Comparison of ENCODE assay signal across 9 mouse cellular contexts in the genomic region with DNA sequence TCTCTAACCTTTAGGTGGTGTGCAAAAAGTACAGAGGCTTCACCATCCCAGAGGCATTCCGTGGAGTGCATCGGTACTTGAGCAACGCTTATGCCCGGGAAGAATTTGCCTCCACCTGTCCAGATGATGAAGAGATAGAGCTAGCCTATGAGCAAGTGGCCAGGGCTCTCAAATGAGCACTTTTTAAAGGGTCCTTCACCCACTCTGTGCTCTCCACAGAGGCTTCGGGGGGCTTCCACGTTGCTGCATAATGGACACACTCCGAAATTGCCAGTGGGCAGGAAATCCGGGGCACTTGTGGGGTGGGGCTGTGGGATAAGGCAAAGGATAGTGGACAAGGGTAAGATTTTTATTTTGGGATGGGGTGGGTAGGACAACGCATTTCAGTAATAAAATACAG. TPM values are rescaled to one million over a fixed set of nuclear protein-coding genes. Genes with fewer than 3 reads are reported as not detected.
DNase-seq lines count a peak whose midpoint lies in the region; ATAC-seq and TF ChIP-seq lines count a peak whose summit lies in the region.
"Had no signal": no experiment of that assay in that cellular context is flagged by ENCODE, and none has a peak within 500 bp of the region (broad histone marks: within the 10 kb centered on the region; RNA-seq: fewer than 3 reads in every experiment).

No protein-coding gene starts in this region.

- intact Hi-C loops in heart, postnatal 25 days (cut with DNase I): no loop called here

- H3K9me3 ChIP-seq in heart, embryonic 10.5 days: no peaks in the 10 kb centered on the region
- H3K9me3 ChIP-seq in hindbrain, embryonic 10.5 days: 0 out of 2 replicates have a peak, but pooled peaks cover 5% of the 10 kb centered on the region
- no peaks in the 10 kb centered on the region for H3K9me3 ChIP-seq in midbrain, embryonic 11.5 days (ENCODE audit: control insufficient read depth, low read length)

- peak overlapping the region; percentile 92; the same call in 1 of the 2 replicates for H3K27ac ChIP-seq in heart, embryonic 10.5 days
- no peak overlapping the region for H3K27ac ChIP-seq in cortical plate, adult 2 months (ENCODE audit: insufficient read depth, low read length)
- H3K27ac ChIP-seq in hindbrain, embryonic 10.5 days: peak overlapping the region; percentile 99
- peak overlapping the region; percentile 95 for H3K27ac ChIP-seq in midbrain, embryonic 11.5 days (ENCODE audit: low read depth, low read length)

- peak overlapping the region; percentile 77 for H3K4me3 ChIP-seq in heart, embryonic 10.5 days
- peak overlapping the region; percentile 86; the same call in 1 of the 2 replicates for H3K4me3 ChIP-seq in cortical plate, adult 2 months (ENCODE audit: insufficient read depth, low read length)
- H3K4me3 ChIP-seq in hindbrain, embryonic 10.5 days: peak overlapping the region; percentile 93
- no peak overlapping the region; the same call in 1 of the 2 replicates for H3K4me3 ChIP-seq in midbrain, embryonic 11.5 days (ENCODE audit: low read depth, low read length)

- 62% methylated on average over 9 of the region's 9 CpGs for WGBS in heart, embryonic 10.5 days
- WGBS in hindbrain, embryonic 10.5 days: 74% methylated on average over 9 of the region's 9 CpGs
- WGBS in midbrain, embryonic 11.5 days: 73% methylated on average over 9 of the region's 9 CpGs

- H3K27me3 ChIP-seq in heart, embryonic 10.5 days (ENCODE audit: insufficient read depth, poor library complexity, severe bottlenecking): peaks cover 5% of the 10 kb centered on the region
- H3K27me3 ChIP-seq in hindbrain, embryonic 10.5 days (ENCODE audit: insufficient read depth, poor library complexity, severe bottlenecking): peaks cover 12% of the 10 kb centered on the region
- H3K27me3 ChIP-seq in midbrain, embryonic 11.5 days (ENCODE audit: control insufficient read depth, insufficient read depth, low read length): no peaks in the 10 kb centered on the region

- H3K36me3 ChIP-seq in heart, embryonic 10.5 days: peaks cover 79% of the 10 kb centered on the region
- peaks cover 83% of the 10 kb centered on the region for H3K36me3 ChIP-seq in hindbrain, embryonic 10.5 days
- peaks cover 24% of the 10 kb centered on the region for H3K36me3 ChIP-seq in midbrain, embryonic 11.5 days (ENCODE audit: control insufficient read depth, insufficient read depth, low read length)

- peak overlapping the region; percentile 98 for H3K9ac ChIP-seq in midbrain, embryonic 11.5 days (ENCODE audit: low read length)

- TF ChIP-seq CTCF in cortical plate, adult 2 months (IDR thresholded peaks at IDR 0.05; ENCODE audit: extremely low read depth, insufficient read depth, low read length): no peak

- ATAC-seq in midbrain, embryonic 11.5 days (ENCODE audit: low FRiP score): peak; percentile 5; the same call in 1 of the 2 replicates
- no peak for ATAC-seq in monocyte, adult 5-6 weeks (replicated peaks; ENCODE audit: insufficient number of reproducible peaks, low FRiP score, low TSS enrichment, poor library complexity, severe bottlenecking)

- TF ChIP-seq POLR2A in cortical plate, adult 2 months (IDR thresholded peaks at IDR 0.05; ENCODE audit: extremely low read depth, insufficient read depth, low read length): no peak

- no peak overlapping the region; the same call in 1 of the 2 replicates for H3K4me2 ChIP-seq in midbrain, embryonic 11.5 days

- H3K4me1 ChIP-seq in heart, embryonic 10.5 days: peaks cover 40% of the 10 kb centered on the region
- H3K4me1 ChIP-seq in cortical plate, adult 2 months (ENCODE audit: control insufficient read depth, insufficient read depth, low read length): no peaks in the 10 kb centered on the region
- peaks cover 38% of the 10 kb centered on the region for H3K4me1 ChIP-seq in hindbrain, embryonic 10.5 days (replicated peaks)
- H3K4me1 ChIP-seq in midbrain, embryonic 11.5 days (ENCODE audit: control insufficient read depth, insufficient read depth, low read length): peaks cover 16% of the 10 kb centered on the region

- no peak for DNase-seq in heart, embryonic 10.5 days (ENCODE audit: low spot score)
- no peak for DNase-seq in heart, postnatal 25 days (ENCODE audit: low spot score)
- no peak for DNase-seq in hindbrain, embryonic 10.5 days (ENCODE audit: low spot score)
- DNase-seq in midbrain, embryonic 11.5 days (ENCODE audit: low spot score, missing footprints): no peak
- DNase-seq in ovary, postnatal 36 days (ENCODE audit: low spot score): no peak
- DNase-seq in right cerebral cortex, postnatal 4 days: no peak

RNA-seq across cellular contexts. Expression of a gene that starts 0.5 kb away (rescaled TPM):
- polyA plus RNA-seq in heart, embryonic 10.5 days (2016; fragmentation: Nextera tagmentation; extraction: Ambion mirVana): 192 and 290 TPM in 2 replicates
- 10 to 100 TPM; 27.7 to 31.3 TPM for total RNA-seq in heart, postnatal 25 days (2021)
- polyA plus RNA-seq in cortical plate, adult 2 months (2012; rRNA removed): 25.1 and 26.8 TPM in 2 replicates
- polyA plus RNA-seq in hindbrain, embryonic 10.5 days (2016; fragmentation: Nextera tagmentation; extraction: Ambion mirVana): 536 and 664 TPM in 2 replicates
- polyA plus RNA-seq in midbrain, embryonic 11.5 days (2014; fragmentation: Nextera tagmentation; extraction: Ambion mirVana): 614 and 653 TPM in 2 replicates
- total RNA-seq in monocyte, adult 5-6 weeks (2017): 1.1 TPM in 1 of 3 replicates, not detected in the others

RNA-seq across cellular contexts. Expression of a gene that starts 6.9 kb away (rescaled TPM):
- polyA plus RNA-seq in heart, embryonic 10.5 days (2016; fragmentation: Nextera tagmentation; extraction: Ambion mirVana): not detected in 2 replicates
- total RNA-seq in heart, postnatal 25 days (2021): not detected
- polyA plus RNA-seq in cortical plate, adult 2 months (2012; rRNA removed): not detected in 2 replicates
- 0.20 and 0.27 TPM in 2 replicates for polyA plus RNA-seq in hindbrain, embryonic 10.5 days (2016; fragmentation: Nextera tagmentation; extraction: Ambion mirVana)
- polyA plus RNA-seq in midbrain, embryonic 11.5 days (2014; fragmentation: Nextera tagmentation; extraction: Ambion mirVana): not detected in 2 replicates
- total RNA-seq in monocyte, adult 5-6 weeks (2017): not detected in 3 replicates

RNA-seq across cellular contexts. Expression of a gene that starts 7.7 kb away (rescaled TPM):
- 0.63 and 1.0 TPM in 2 replicates for polyA plus RNA-seq in heart, embryonic 10.5 days (2016; fragmentation: Nextera tagmentation; extraction: Ambion mirVana)
- under 1 TPM; 0.18 to 0.87 TPM for total RNA-seq in heart, postnatal 25 days (2021)
- polyA plus RNA-seq in cortical plate, adult 2 months (2012; rRNA removed): not detected in 2 replicates
- 0.76 and 1.1 TPM in 2 replicates for polyA plus RNA-seq in hindbrain, embryonic 10.5 days (2016; fragmentation: Nextera tagmentation; extraction: Ambion mirVana)
- polyA plus RNA-seq in midbrain, embryonic 11.5 days (2014; fragmentation: Nextera tagmentation; extraction: Ambion mirVana): 0.76 and 0.89 TPM in 2 replicates
- 0.57 to 3.1 TPM (median 0.75 TPM) in 3 replicates for total RNA-seq in monocyte, adult 5-6 weeks (2017)
- total RNA-seq: adrenal gland, postnatal 36 days had no signal

RNA-seq across cellular contexts. Expression of a gene that starts 8.6 kb away (rescaled TPM):
- 374 and 380 TPM in 2 replicates for polyA plus RNA-seq in heart, embryonic 10.5 days (2016; fragmentation: Nextera tagmentation; extraction: Ambion mirVana)
- total RNA-seq in heart, postnatal 25 days (2021): 10 to 100 TPM; 40.0 to 46.1 TPM
- polyA plus RNA-seq in cortical plate, adult 2 months (2012; rRNA removed): 18.4 and 18.7 TPM in 2 replicates
- 232 and 239 TPM in 2 replicates for polyA plus RNA-seq in hindbrain, embryonic 10.5 days (2016; fragmentation: Nextera tagmentation; extraction: Ambion mirVana)
- polyA plus RNA-seq in midbrain, embryonic 11.5 days (2014; fragmentation: Nextera tagmentation; extraction: Ambion mirVana): 73.8 and 83.9 TPM in 2 replicates
- total RNA-seq in monocyte, adult 5-6 weeks (2017): 356 to 514 TPM (median 477 TPM) in 3 replicates

RNA-seq across cellular contexts. Expression of a gene that starts 11.8 kb away (rescaled TPM):
- polyA plus RNA-seq in heart, embryonic 10.5 days (2016; fragmentation: Nextera tagmentation; extraction: Ambion mirVana): 3.9 and 5.4 TPM in 2 replicates
- total RNA-seq in heart, postnatal 25 days (2021): 1 to 10 TPM in 1 of 2 experiments, under 1 TPM in 1; 0.57 to 1.3 TPM
- polyA plus RNA-seq in cortical plate, adult 2 months (2012; rRNA removed): 0.58 and 0.72 TPM in 2 replicates
- polyA plus RNA-seq in hindbrain, embryonic 10.5 days (2016; fragmentation: Nextera tagmentation; extraction: Ambion mirVana): 3.9 and 6.4 TPM in 2 replicates
- 5.0 and 5.2 TPM in 2 replicates for polyA plus RNA-seq in midbrain, embryonic 11.5 days (2014; fragmentation: Nextera tagmentation; extraction: Ambion mirVana)
- 0.76 to 1.6 TPM in 2 of 3 replicates, not detected in the other for total RNA-seq in monocyte, adult 5-6 weeks (2017)
